Mouse (Mus musculus) frontal cortex, adult 2 months (tissue): ENCODE measurements around the gene Dedd. TPM values are rescaled to one million over a fixed set of nuclear protein-coding genes. Genes with fewer than 3 reads are reported as not detected.

Experiments
- polyA plus RNA-seq: library from polyadenylated mRNA; depleted of rRNA; stranded (reverse); fragments of >200 nt; gene quantifications from 2 replicates; pipeline ENCODE4 v1.2.3, GENCODE M21; 2012; rRNA removed

Dedd gene
- polyA plus RNA-seq, 1 experiment: 58.1 TPM

Other genes with a start within 250 kb of the Dedd start
- 1.4 and 3.8 TPM in 2 replicates for gene Cfap126, start 215.2 kb upstream of the Dedd start, polyA plus RNA-seq
- 206 and 256 TPM in 2 replicates for gene Sdhc, start 178.5 kb upstream of the Dedd start, polyA plus RNA-seq
- 1.4 and 2.2 TPM in 2 replicates for gene Mpz, start 178.4 kb upstream of the Dedd start, polyA plus RNA-seq
- 514 and 520 TPM in 2 replicates for gene Pcp4l1, start 132.9 kb upstream of the Dedd start, polyA plus RNA-seq
- gene Nr1i3, start 115.2 kb upstream of the Dedd start, polyA plus RNA-seq: 0.10 and 0.17 TPM in 2 replicates
- 75.9 and 77.3 TPM in 2 replicates for gene Tomm40l, start 106.6 kb upstream of the Dedd start, polyA plus RNA-seq
- gene Apoa2, start 104.1 kb upstream of the Dedd start, polyA plus RNA-seq: 3.9 and 5.2 TPM in 2 replicates
- gene Fcer1g, start 94.8 kb upstream of the Dedd start, polyA plus RNA-seq: 37.1 and 40.6 TPM in 2 replicates
- 10.2 and 10.9 TPM in 2 replicates for gene Adamts4, start 78.7 kb upstream of the Dedd start, polyA plus RNA-seq
- gene Ndufs2, start 77.8 kb upstream of the Dedd start, polyA plus RNA-seq: 212 and 225 TPM in 2 replicates
- 65.2 and 73.7 TPM in 2 replicates for gene B4galt3, start 58.8 kb upstream of the Dedd start, polyA plus RNA-seq
- gene Ppox, start 48.0 kb upstream of the Dedd start, polyA plus RNA-seq: 69.4 and 83.5 TPM in 2 replicates
- 73.0 and 83.2 TPM in 2 replicates for gene Usp21, start 41.2 kb upstream of the Dedd start, polyA plus RNA-seq
- gene Ufc1, start 34.1 kb upstream of the Dedd start, polyA plus RNA-seq: 90.5 and 94.3 TPM in 2 replicates
- 68.2 and 71.3 TPM in 2 replicates for gene Nit1, start 16.5 kb downstream of the Dedd start, polyA plus RNA-seq
- 137 and 151 TPM in 2 replicates for gene Pfdn2, start 16.5 kb downstream of the Dedd start, polyA plus RNA-seq
- 7.9 and 9.0 TPM in 2 replicates for gene Klhdc9, start 31.7 kb downstream of the Dedd start, polyA plus RNA-seq
- 2.6 and 3.1 TPM in 2 replicates for gene Nectin4, start 41.0 kb downstream of the Dedd start, polyA plus RNA-seq
- gene Arhgap30, start 59.8 kb downstream of the Dedd start, polyA plus RNA-seq: 1.4 and 1.8 TPM in 2 replicates
- 105 and 119 TPM in 2 replicates for gene Usf1, start 82.2 kb downstream of the Dedd start, polyA plus RNA-seq
- gene Tstd1, start 89.7 kb downstream of the Dedd start, polyA plus RNA-seq: 4.1 and 5.0 TPM in 2 replicates
- gene F11r, start 108.4 kb downstream of the Dedd start, polyA plus RNA-seq: 8.6 and 9.5 TPM in 2 replicates
- gene Alyref2, start 174.3 kb downstream of the Dedd start, polyA plus RNA-seq: 6.4 and 7.3 TPM in 2 replicates
- gene Itln1, start 206.1 kb downstream of the Dedd start, polyA plus RNA-seq: not detected in 2 replicates
- gene Cd244a, start 230.0 kb downstream of the Dedd start, polyA plus RNA-seq: 0.04 TPM in 1 of 2 replicates, not detected in the other